Mouse (Mus musculus) CH12.LX (cell line): Measurements from ENCODE around the gene Glyctk. TPM values are rescaled to one million over a fixed set of nuclear protein-coding genes. Genes with fewer than 3 reads are reported as not detected.

Source experiments
- DNase-seq: peaks from one replicate; pipeline ENCODE4 v3.0.0-alpha.2; 2013; ENCODE audit errors: extremely low read depth
- H3K27ac ChIP-seq: 2 replicates; pipeline ENCODE4 v1.5.1; 2012; ENCODE audit warnings: low read depth, mild to moderate bottlenecking, control low read depth, moderate library complexity; ENCODE audit not compliant: insufficient read depth
- H3K27me3 ChIP-seq: replicated peaks from 2 replicates; pipeline ENCODE3; 2012; ENCODE audit warnings: inconsistent platforms
- H3K36me3 ChIP-seq, 2 experiments: replicated peaks in 1 of 2; 2 replicates each; pipeline versions ENCODE3 to v1.6.1; 2012; ENCODE audit warnings: inconsistent platforms in 1 of 2, low read length in 1 of 2, mild to moderate bottlenecking in 1 of 2, mixed read lengths in 1 of 2, moderate library complexity in 1 of 2; ENCODE audit not compliant: control insufficient read depth in 1 of 2, insufficient read depth in 1 of 2
- H3K4me1 ChIP-seq, 2 experiments: 2 replicates each; pipeline ENCODE4 v1.6.1; 2012; ENCODE audit warnings: inconsistent platforms in 1 of 2, moderate library complexity in 1 of 2; ENCODE audit not compliant: insufficient read depth in 2 of 2, control insufficient read depth in 1 of 2
- H3K4me2 ChIP-seq: 2 replicates; pipeline ENCODE4 v1.6.1; 2012; ENCODE audit warnings: low read depth, mild to moderate bottlenecking, control low read depth; ENCODE audit not compliant: poor library complexity, insufficient read depth, severe bottlenecking
- H3K4me3 ChIP-seq, 3 experiments: fragments of 150-350 bp in 1 of 3; sonication (generic) in 1 of 3; replicated peaks in 1 of 3; 2 replicates each; pipeline versions ENCODE3 to v1.5.1; 2011 to 2012; ENCODE audit warnings: low read depth in 2 of 3, low read length in 2 of 3, mild to moderate bottlenecking in 2 of 3, moderate library complexity in 2 of 3, control low read depth in 1 of 3, improper control_type of control experiment in 1 of 3, inconsistent platforms in 1 of 3, mixed read lengths in 1 of 3; ENCODE audit not compliant: poor library complexity in 1 of 3
- H3K79me2 ChIP-seq: replicated peaks from 2 replicates; pipeline ENCODE4 v1.6.1; 2012; ENCODE audit warnings: mild to moderate bottlenecking, moderate library complexity; ENCODE audit not compliant: control insufficient read depth, poor library complexity, insufficient read depth, severe bottlenecking; ENCODE audit errors: extremely low read depth
- H3K9ac ChIP-seq: 2 replicates; pipeline ENCODE4 v1.6.1; 2012; ENCODE audit warnings: low read depth, mild to moderate bottlenecking, control low read depth, moderate library complexity; ENCODE audit not compliant: insufficient read depth
- H3K9me3 ChIP-seq: replicated peaks from 2 replicates; pipeline ENCODE3; 2012; ENCODE audit warnings: low read length, inconsistent platforms, mixed read lengths
- ELF1 ChIP-seq: IDR thresholded peaks from 2 replicates; pipeline ENCODE4 v1.6.1; 2014; ENCODE audit warnings: low read depth, mild to moderate bottlenecking, inconsistent platforms, low read length, improper control_type of control experiment
- EP300 ChIP-seq: IDR thresholded peaks from 2 replicates; pipeline ENCODE4 v1.6.1; 2011; ENCODE audit warnings: low read length, improper control_type of control experiment
- HCFC1 ChIP-seq: IDR thresholded peaks from 2 replicates; pipeline ENCODE4 v1.6.1; 2012; ENCODE audit warnings: low read depth, mild to moderate bottlenecking, inconsistent platforms, low read length, improper control_type of control experiment
- IRF4 ChIP-seq: IDR thresholded peaks from 2 replicates; pipeline ENCODE4 v1.6.1; 2014; ENCODE audit warnings: low read depth, mild to moderate bottlenecking, inconsistent platforms, low read length, improper control_type of control experiment
- JUND ChIP-seq: conservative IDR thresholded peaks from 2 replicates; pipeline ENCODE4 v1.6.1; 2011; ENCODE audit warnings: low read depth, low read length, improper control_type of control experiment
- KAT2A ChIP-seq: IDR thresholded peaks from 2 replicates; pipeline ENCODE4 v1.6.1; 2012; ENCODE audit warnings: low read length, improper control_type of control experiment, inconsistent platforms; ENCODE audit not compliant: insufficient replicate concordance
- MAX ChIP-seq: IDR thresholded peaks from 2 replicates; pipeline ENCODE4 v1.6.1; 2011; ENCODE audit warnings: low read length, improper control_type of control experiment
- MAZ ChIP-seq: IDR thresholded peaks from 2 replicates; pipeline ENCODE4 v1.6.1; 2012; ENCODE audit warnings: low read depth, mild to moderate bottlenecking, inconsistent platforms, low read length, improper control_type of control experiment, moderate library complexity
- MEF2A ChIP-seq: IDR thresholded peaks from 2 replicates; pipeline ENCODE4 v1.6.1; 2014; ENCODE audit warnings: low read depth, mild to moderate bottlenecking, inconsistent platforms, low read length, improper control_type of control experiment, borderline replicate concordance
- MYC ChIP-seq: IDR thresholded peaks from 2 replicates; pipeline ENCODE4 v1.6.1; 2011; ENCODE audit warnings: low read depth, mild to moderate bottlenecking, improper control_type of control experiment, low read length
- NELFE ChIP-seq: IDR thresholded peaks from 2 replicates; pipeline ENCODE4 v1.6.1; 2011; ENCODE audit warnings: low read depth, low read length, improper control_type of control experiment
- POLR2A ChIP-seq: IDR thresholded peaks from 2 replicates; pipeline ENCODE4 v1.6.1; 2011; ENCODE audit warnings: low read depth, mild to moderate bottlenecking, improper control_type of control experiment, low read length
- TCF12 ChIP-seq: IDR thresholded peaks from 2 replicates; pipeline ENCODE4 v1.6.1; 2014; ENCODE audit warnings: low read depth, mild to moderate bottlenecking, inconsistent platforms, low read length, improper control_type of control experiment
- ZC3H11A ChIP-seq: IDR thresholded peaks from 2 replicates; pipeline ENCODE4 v1.6.1; 2012; ENCODE audit warnings: low read depth, mild to moderate bottlenecking, inconsistent platforms, low read length, improper control_type of control experiment
- ZMIZ1 ChIP-seq: IDR thresholded peaks from 2 replicates; pipeline ENCODE4 v1.6.1; 2012; ENCODE audit warnings: low read depth, mild to moderate bottlenecking, inconsistent platforms, low read length, improper control_type of control experiment
- ZNF384 ChIP-seq: IDR thresholded peaks from 2 replicates; pipeline ENCODE4 v1.6.1; 2012; ENCODE audit warnings: low read depth, low read length, improper control_type of control experiment, inconsistent platforms
- dilution Hi-C: fragments of 300-500 bp; cut with MboI; formaldehyde crosslinking; loops from 2 replicates; pipeline ENCODE4 v1.14.3; 2020; ENCODE audit warnings: low sequenced_read_pairs; ENCODE audit not compliant: extremely low pct_unique_long_range_greater_than_20kb, extremely low pct_ligation_motif_present
- in situ Hi-C: fragments of 300-500 bp; cut with MboI; formaldehyde crosslinking; loops from 3 replicates; pipeline ENCODE4 v1.14.3; 2019; ENCODE audit warnings: low sequenced_read_pairs, low pct_ligation_motif_present, low pct_unique_long_range_greater_than_20kb, mixed read lengths
- polyA plus RNA-seq: library from polyadenylated mRNA; unstranded; fragments of >175 nt; gene quantifications from 2 replicates; pipeline ENCODE4 v1.2.1, GENCODE M21; 2012; ENCODE audit warnings: low read depth; ENCODE audit not compliant: insufficient read length
- total RNA-seq, 2 experiments: library from RNA; depleted of rRNA; stranded (reverse); fragments of 300-350 nt in 1 of 2; fragments of >200 nt in 1 of 2; gene quantifications; 2 replicates each; pipeline ENCODE4 v1.2.3; 2012 to 2014

Gene Glyctk
- total and polyA plus RNA-seq, 3 experiments = 2.8 to 3.0 (median 3.0) TPM

- H3K79me2 ChIP-seq = no peaks in the 10 kb centered on the region
- H3K9ac ChIP-seq = no peak overlapping the region
- peaks cover 0 to 4% of the 10 kb centered on the region in 2 experiments; a peak in 3 of 4 replicates for H3K4me1 ChIP-seq
- H3K4me2 ChIP-seq = no peak overlapping the region
- H3K36me3 ChIP-seq = peaks cover 0 to 22% of the 10 kb centered on the region in 2 experiments
- TF ChIP-seq MAZ (no peak), MYC (no peak), ZNF384 (no peak), ELF1 (no peak), TCF12 (no peak), JUND (no peak), KAT2A (no peak), ZC3H11A (no peak), POLR2A (no peak), EP300 (no peak), HCFC1 (no peak)
- dilution Hi-C loops = no loop called here
- H3K4me3 ChIP-seq = no peak overlapping the region
- no peaks in the 10 kb centered on the region for H3K9me3 ChIP-seq
- no peak overlapping the region for H3K27ac ChIP-seq
- H3K27me3 ChIP-seq = peaks cover 29% of the 10 kb centered on the region
- in situ Hi-C loops = no loop called here
- DNase-seq = no peak
Observed at GRCm38 (mm10) chr9:106154106-106154505, 3.8 kb downstream of the Glyctk start.

GRCm38 (mm10) chr9:106149399-106149754 lies 8.6 kb downstream of the Glyctk start:
- H3K9ac ChIP-seq = no peak overlapping the region
- dilution Hi-C loops (no loop called here), in situ Hi-C loops (no loop called here)
- no peaks in the 10 kb centered on the region for H3K79me2 ChIP-seq
- H3K4me3 ChIP-seq = no peak overlapping the region
- no peak for TF ChIP-seq ZMIZ1
- no peak for TF ChIP-seq MEF2A
- TF ChIP-seq HCFC1 = no peak
- TF ChIP-seq EP300 = no peak
- no peak for TF ChIP-seq MAX
- no peak for TF ChIP-seq NELFE
- TF ChIP-seq TCF12 = no peak
- no peak for TF ChIP-seq IRF4
- no peak for TF ChIP-seq ZNF384
- no peak for DNase-seq
- H3K4me1 ChIP-seq = no peaks in the 10 kb centered on the region; a peak in 1 of 4 replicates
- peaks cover 72% of the 10 kb centered on the region for H3K27me3 ChIP-seq
- H3K9me3 ChIP-seq = no peaks in the 10 kb centered on the region
- H3K4me2 ChIP-seq = no peak overlapping the region
- no peak overlapping the region for H3K27ac ChIP-seq
- no peaks in the 10 kb centered on the region for H3K36me3 ChIP-seq
